Mouse (Mus musculus): ENCODE measurements around the gene 1110002E22Rik.

1110002E22Rik gene

GRCm38 (mm10) chr3:138106887-138107286 lies 42.0 kb downstream of the 1110002E22Rik start:
- DNase-seq (ENCODE audit: low spot score in 2 of 2): no peak

GRCm38 (mm10) chr3:138110910-138111782 lies 46.3 kb downstream of the 1110002E22Rik start:
- DNase-seq (ENCODE audit: low spot score in 2 of 2): no peak

- no peak for DNase-seq (ENCODE audit: low spot score in 2 of 2)
These were observed 49.3 kb downstream of the 1110002E22Rik start for GRCm38 (mm10) chr3:138114106-138114505.

DNA sequence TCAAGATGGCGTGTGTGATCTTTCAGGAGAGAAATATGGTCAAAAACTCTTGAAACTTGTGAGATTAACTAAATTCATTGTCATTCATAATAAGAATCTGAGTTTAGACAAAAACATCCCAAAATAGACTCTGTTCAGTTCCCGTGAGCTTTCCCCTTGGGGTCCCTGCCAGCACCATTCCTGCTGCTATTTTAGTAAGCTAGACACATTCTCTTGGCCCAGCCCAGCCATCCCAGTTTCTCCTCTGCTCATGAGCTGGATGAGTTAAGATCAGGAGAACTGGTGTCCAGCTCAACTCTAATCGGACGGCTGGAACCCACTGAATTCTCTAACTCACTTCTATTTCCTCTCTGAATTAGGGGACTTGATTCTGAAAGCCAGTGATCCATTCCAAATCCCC lies 52.0 kb downstream of the 1110002E22Rik start:
- DNase-seq (ENCODE audit: low spot score in 2 of 2): no peak

DNA sequence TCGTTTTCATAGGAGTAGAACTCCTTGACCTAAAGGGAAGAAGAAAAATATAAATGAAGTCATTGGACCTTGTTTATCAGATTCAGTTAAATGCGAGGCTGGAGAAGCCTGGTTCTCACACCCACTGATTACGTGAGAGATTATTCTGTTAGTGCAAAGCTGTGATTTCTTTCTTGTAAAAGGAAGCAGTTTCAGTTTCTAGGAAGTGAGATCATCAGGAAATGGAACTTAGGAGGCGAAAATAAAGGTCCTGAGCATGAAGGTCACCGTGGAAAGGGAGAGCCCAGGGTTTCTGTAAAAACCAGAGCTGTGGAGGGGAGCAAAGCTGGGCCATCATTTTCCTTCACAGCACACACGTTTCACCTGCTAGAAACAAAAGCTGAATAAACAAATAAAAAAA lies 53.5 kb downstream of the 1110002E22Rik start:
- no peak for DNase-seq (ENCODE audit: low spot score in 2 of 2)

DNA sequence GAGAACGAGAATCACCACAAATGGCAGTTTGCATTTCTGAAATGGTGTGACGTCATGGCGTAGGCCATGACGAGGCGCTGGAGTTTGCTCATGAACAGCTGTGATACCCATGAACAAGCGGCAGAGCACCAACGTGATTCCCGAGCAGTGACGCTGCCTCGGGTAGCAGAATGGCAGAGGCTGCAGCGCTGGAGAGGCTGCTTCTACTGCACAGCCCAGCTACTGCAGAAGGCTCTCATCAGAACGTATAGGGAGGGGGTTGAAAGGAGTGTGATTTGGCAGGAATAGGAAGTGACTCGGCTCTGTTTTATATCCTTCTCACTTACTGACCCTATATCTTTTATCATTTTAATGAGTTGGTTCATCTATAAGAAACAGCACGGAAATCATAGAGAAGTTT lies 54.0 kb downstream of the 1110002E22Rik start:
- DNase-seq (ENCODE audit: low spot score in 2 of 2): no peak

DNA sequence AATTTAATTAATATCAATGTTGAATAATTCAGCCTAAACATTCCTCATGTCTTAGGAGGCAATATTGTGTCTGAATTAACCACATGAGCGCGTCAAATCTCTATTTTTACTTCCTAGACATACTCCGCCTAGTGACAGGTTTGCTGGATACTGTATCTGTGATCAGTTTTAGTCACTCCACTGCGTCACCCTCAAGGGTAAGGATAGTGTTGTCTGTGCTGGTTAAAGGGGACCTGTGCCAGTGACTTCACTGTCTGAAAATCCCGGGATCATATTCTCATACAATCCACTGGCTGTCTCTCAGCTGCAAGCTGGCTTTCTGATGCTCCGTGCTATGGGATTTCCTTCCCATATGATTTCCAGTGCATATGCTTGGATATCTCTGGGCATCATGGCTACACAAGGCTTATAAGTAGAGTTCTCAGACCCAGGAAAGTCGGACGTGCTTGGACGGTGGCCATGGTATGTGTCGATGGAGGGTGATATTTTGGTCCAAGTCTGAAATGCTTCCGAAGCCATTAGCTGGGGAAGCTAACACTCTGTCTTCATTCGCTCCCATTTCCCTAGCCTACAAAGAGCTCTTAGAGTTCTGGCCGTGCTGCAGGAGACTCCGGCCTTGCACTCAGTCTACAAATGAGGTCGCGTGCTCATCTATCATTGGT lies 54.7 kb downstream of the 1110002E22Rik start:
- DNase-seq (ENCODE audit: low spot score in 2 of 2): no peak

- DNase-seq (ENCODE audit: low spot score in 2 of 2): no peak
These were observed 56.6 kb downstream of the 1110002E22Rik start for GRCm38 (mm10) chr3:138121461-138121860.

- no peak for DNase-seq (ENCODE audit: low spot score in 2 of 2)
These were observed 59.0 kb downstream of the 1110002E22Rik start for GRCm38 (mm10) chr3:138123842-138124241.

DNA sequence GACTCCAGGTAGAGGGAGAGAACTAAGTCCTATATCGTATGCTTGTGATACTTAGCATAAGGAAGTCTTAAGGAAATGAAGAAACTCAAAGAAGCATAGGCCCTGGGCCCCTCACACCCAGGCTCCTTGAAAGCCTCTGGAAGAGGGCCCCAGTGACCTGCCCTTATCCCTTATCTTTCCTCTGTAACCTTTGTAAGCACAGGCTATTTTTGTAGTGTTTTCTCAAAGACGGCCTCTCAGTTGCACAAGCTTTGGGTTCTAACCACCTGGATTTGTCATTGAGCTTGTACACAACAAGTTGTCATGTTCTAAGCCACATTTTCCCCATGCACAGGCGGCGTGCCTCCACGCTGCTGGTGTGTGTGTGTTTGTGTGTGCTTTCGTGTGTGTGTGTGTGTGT lies 64.3 kb downstream of the 1110002E22Rik start:
- DNase-seq (ENCODE audit: low spot score in 2 of 2): no peak

GRCm38 (mm10) chr3:138130692-138131091 lies 65.8 kb downstream of the 1110002E22Rik start:
- DNase-seq (ENCODE audit: low spot score in 2 of 2): no peak

Data from urinary bladder, postnatal 36 days (tissue).